Mouse (Mus musculus) G1E-ER4 (cell line): Measurements from ENCODE around the gene Atp8b3. TPM values are rescaled to one million over a fixed set of nuclear protein-coding genes. Genes with fewer than 3 reads are reported as not detected.
A peak's percentile ranks its signal among the peaks of the same experiment; 100 is the strongest.

Source experiments
- GATA1 ChIP-seq: IDR thresholded peaks from one replicate; pipeline ENCODE4 v1.8.0; 2012; ENCODE audit warnings: low read length, inconsistent platforms
- polyA plus RNA-seq: library from polyadenylated mRNA; stranded (reverse); fragments of >175 nt; gene quantifications from 2 replicates; pipeline ENCODE4 v1.2.3, GENCODE M21; 2012

Gene Atp8b3
- polyA plus RNA-seq, 1 experiment, result 0.03 TPM

DNA sequence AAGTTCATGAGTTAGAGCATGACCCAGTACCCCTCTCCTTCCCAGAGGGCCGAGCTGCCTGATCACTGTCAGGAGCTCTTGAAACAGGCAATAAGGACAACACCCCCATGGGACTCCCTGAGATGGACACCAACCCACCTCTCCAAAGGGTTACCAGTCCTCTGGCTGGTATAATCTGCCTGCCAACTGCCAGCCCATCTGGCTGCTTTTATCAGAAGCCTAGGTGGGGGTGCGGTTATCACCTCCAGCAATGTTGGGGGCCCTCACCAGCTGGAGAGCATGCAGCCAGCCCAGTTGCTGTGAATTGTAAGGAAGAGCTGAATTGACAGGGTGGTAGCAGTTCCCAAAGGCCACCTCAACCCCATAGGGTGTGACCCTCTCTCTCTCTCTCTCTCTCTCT, 33.6 kb upstream of the Atp8b3 start:
- TF ChIP-seq GATA1, result peak; percentile 56

DNA sequence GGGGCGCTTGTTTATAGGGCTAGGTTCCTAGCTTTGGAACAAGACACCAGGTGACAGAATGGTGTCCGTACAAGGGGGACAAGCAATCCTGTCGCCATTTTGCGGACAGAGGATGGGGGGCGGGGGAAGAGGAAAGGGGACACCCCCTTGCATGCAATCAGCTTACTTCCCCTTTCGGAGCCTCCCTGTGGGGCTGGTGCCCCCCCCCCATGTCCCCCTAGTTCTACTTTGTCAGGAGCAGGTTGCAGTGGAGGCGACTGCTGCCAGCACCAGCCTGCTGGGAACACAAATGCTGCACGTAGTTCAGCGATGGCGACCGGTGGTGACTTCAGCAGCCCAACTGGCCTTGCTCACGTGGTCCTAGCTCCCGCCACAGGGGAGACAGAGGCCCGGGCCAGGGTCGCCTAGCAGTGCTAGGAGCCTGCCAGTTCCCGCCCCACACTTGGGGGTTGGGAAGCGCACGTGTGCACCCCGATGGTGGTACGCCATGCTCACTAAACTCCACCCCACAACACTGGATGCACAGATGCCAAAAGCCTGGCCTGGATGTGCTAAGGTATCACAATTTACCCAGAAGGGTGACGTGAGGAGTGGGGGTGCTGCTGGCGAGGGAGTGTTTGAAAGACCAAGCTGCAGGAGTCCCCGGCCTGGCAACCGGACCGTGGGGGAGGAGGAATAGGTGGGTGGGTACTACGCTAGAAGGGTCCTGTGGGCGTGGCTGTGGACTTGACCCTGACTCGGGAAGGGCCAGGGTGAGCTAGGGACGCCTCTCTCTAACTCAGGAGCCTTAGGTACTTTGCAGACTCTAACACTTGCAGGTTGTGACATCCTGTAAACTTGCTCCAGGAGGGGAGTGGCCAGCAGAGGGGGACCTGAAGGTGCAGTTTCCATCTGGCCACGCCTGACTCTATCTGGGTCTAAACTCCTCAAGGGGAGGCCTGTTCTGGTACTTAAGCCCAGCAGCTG, 32.2 kb upstream of the Atp8b3 start:
- no peak for TF ChIP-seq GATA1

DNA sequence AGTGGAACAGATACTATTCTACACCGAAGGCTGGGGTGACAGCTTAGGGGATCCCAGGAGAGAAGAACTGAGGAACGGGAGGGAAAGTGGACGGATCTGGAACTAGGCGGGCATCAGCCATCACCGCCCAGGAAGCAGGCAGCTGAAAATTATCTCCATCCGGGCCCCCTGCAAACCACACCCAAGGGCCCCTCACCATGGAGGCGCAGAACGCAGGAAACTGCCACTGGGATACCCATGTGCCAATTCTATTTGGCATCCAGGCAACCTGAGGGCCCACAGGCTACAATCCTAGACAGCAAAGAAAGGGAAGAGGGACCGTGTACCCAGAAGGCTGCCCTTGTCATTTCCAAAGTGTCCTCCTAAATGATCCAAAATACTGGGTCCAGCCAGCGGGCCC, 31.5 kb upstream of the Atp8b3 start:
- TF ChIP-seq GATA1, result no peak

GRCm38 (mm10) chr10:80569664-80570066, 30.7 kb upstream of the Atp8b3 start:
- TF ChIP-seq GATA1, result no peak

GRCm38 (mm10) chr10:80568876-80569275, 30.0 kb upstream of the Atp8b3 start:
- no peak for TF ChIP-seq GATA1

DNA sequence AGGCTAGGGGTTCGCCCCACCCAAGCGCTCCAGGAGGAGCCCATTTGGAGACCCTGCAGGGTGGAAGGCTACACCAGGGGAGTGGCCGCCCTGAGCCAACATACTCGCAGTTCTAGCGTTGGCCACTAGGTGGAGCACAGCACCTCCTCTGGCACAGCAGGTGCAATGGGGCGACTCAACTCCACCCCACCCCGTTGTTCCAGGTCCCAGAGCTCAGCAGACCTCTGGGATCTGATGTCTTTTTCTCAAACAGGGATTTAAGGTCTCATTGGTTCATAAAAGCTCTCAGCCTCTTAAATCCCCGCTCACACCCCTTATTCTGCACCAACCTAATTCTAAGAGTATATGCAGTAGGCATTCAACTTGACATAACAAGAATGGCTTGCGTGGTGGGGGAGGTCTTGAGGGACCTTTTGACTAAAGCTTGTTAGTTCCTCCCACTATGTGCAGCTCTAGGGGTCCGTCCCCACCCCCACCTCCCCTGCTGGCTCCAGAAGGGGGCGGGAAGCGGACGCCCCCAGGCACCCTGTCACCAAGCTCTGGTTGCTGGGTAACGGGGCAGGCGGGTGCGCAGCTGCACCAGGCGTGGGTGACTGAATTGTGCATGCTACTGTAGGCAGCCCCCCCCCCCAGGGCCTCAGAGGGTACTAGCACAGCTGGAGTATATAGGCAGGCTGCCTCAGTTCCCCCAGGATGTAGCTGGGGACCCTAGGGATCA, 27.6 kb upstream of the Atp8b3 start:
- TF ChIP-seq GATA1, result no peak

DNA sequence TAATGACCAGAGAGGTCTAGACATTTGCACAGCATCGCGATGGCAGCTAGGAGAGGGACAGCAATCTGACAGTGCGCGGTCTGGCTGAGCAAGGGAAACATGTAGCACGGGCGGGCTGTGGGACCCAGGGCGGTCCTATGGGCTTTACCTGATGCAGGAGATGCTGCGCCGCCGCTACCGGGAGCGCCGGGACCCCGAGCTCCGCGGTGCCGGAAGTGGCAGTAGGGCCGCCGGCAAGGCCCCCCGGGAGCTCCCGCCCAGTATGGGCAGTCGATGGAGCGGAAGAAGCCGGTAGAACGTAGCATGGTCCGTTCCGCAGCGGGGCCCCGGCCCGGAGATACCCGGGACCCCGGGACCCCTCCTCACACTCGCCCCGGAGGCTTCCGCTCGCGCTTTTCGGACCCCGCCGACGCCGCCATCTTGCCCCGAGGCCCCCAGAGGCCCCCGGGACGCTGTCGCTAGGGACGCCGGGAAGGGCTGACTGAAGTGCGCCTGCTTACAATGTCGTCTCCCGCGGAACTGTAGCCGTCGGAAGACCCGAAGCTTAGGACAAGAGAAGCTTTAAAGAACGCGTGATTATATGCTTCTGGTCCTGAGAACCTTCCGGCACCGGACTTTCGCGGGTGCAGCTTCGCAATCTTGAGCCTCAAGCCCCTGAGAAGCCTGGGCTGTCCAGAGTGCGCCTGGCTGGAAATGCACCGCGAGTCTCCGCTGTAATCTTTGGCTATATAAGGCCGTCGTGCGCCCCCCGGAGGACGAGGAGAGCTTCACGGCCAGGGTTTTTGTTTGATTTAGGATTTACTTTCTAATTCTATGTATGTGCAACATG, 22.4 kb upstream of the Atp8b3 start, which contains the start of gene Rexo1:
Rexo1 (minus strand) TSS at position 445 of the 829 bp plus-strand sequence.
- TF ChIP-seq GATA1, result no peak

DNA sequence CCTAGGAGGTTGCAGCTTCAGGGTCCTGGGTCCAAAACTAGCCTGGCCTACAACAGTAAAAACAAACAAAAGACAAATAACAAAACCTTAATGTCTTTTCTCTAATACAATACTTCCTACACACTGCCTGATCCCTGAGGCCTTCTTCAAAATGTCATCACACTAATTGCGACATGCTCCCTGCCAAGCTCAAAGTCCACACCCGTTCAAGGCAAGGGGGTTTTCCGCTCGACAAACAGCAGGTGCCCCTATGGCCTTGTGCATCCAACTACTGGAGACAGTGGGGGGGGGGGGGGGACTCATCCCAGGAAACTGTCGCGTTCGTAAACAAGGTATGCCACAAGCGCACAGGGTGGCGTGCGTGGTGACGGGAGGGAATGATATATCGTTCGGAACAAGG, 21.7 kb upstream of the Atp8b3 start:
- TF ChIP-seq GATA1, result no peak

DNA sequence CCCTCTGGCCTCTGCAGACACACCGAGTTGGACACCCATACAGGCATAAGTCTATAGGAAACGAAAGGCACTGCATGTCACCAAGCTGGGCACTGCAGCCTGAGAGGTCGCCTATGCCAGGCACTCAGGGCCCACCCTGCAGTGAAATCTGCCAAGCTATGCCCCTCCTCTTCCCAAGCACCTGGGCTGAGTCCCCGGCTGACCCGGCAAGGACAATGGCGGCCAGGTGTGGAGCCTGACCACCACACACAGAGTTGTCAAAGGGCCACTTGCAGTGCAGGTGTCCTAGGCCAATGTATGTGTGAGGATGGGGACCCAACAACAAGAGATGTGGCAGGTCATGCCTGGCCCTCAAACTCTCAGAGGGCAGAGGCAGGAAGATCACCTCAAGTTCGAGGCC, 20.5 kb upstream of the Atp8b3 start:
- TF ChIP-seq GATA1, result no peak

GRCm38 (mm10) chr10:80557346-80557965, 18.5 kb upstream of the Atp8b3 start:
- no peak for TF ChIP-seq GATA1

DNA sequence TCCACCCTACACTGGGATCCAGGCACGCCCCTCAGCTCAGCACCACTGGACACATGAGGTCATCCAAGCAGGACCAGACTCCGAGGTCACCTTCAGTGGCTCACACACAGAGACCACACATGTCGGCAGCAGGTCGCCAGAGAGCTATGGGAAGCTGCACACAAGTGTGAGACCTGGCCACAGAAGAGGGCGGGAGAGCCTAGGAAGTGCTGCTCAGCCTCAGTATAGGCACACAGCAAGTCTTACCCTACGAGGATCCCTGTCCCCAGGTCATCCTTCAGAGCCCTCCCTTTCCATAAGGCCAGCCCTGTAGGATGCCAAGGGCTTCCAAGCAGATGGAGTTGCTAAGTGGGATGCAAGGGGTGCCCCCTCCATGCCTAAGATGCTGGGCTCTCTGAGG, 15.1 kb upstream of the Atp8b3 start:
- TF ChIP-seq GATA1, result no peak

- TF ChIP-seq GATA1, result peak; percentile 30
Measured at GRCm38 (mm10) chr10:80553575-80553974, 14.7 kb upstream of the Atp8b3 start.

- TF ChIP-seq GATA1, result no peak
Measured at GRCm38 (mm10) chr10:80552364-80552763, 13.4 kb upstream of the Atp8b3 start.

GRCm38 (mm10) chr10:80549279-80549678, 10.4 kb upstream of the Atp8b3 start:
- no peak for TF ChIP-seq GATA1

GRCm38 (mm10) chr10:80548428-80549006, 9.6 kb upstream of the Atp8b3 start:
- no peak for TF ChIP-seq GATA1
